Mouse (Mus musculus) CH12.LX (cell line): ENCODE measurements at regions not wholly inside any gene's neighbourhood (a gene's known extent, or its start where the extent isn't known, plus 50 kb on each side); places are given as distances from the start of the nearest gene placed in this dataset.

ENCODE experiments used
- DNase-seq: peaks from one replicate; pipeline ENCODE4 v3.0.0-alpha.2; 2013; ENCODE audit errors: extremely low read depth
- H3K27ac ChIP-seq: 2 replicates; pipeline ENCODE4 v1.5.1; 2012; ENCODE audit warnings: low read depth, mild to moderate bottlenecking, control low read depth, moderate library complexity; ENCODE audit not compliant: insufficient read depth
- H3K27me3 ChIP-seq: replicated peaks from 2 replicates; pipeline ENCODE3; 2012; ENCODE audit warnings: inconsistent platforms
- H3K36me3 ChIP-seq, 2 experiments: replicated peaks in 1 of 2; 2 replicates each; pipeline versions ENCODE3 to v1.6.1; 2012; ENCODE audit warnings: inconsistent platforms in 1 of 2, low read length in 1 of 2, mild to moderate bottlenecking in 1 of 2, mixed read lengths in 1 of 2, moderate library complexity in 1 of 2; ENCODE audit not compliant: control insufficient read depth in 1 of 2, insufficient read depth in 1 of 2
- H3K4me1 ChIP-seq, 2 experiments: 2 replicates each; pipeline ENCODE4 v1.6.1; 2012; ENCODE audit warnings: inconsistent platforms in 1 of 2, moderate library complexity in 1 of 2; ENCODE audit not compliant: insufficient read depth in 2 of 2, control insufficient read depth in 1 of 2
- H3K4me2 ChIP-seq: 2 replicates; pipeline ENCODE4 v1.6.1; 2012; ENCODE audit warnings: low read depth, mild to moderate bottlenecking, control low read depth; ENCODE audit not compliant: poor library complexity, insufficient read depth, severe bottlenecking
- H3K4me3 ChIP-seq, 3 experiments: fragments of 150-350 bp in 1 of 3; sonication (generic) in 1 of 3; replicated peaks in 1 of 3; 2 replicates each; pipeline versions ENCODE3 to v1.5.1; 2011 to 2012; ENCODE audit warnings: low read depth in 2 of 3, low read length in 2 of 3, mild to moderate bottlenecking in 2 of 3, moderate library complexity in 2 of 3, control low read depth in 1 of 3, improper control_type of control experiment in 1 of 3, inconsistent platforms in 1 of 3, mixed read lengths in 1 of 3; ENCODE audit not compliant: poor library complexity in 1 of 3
- H3K79me2 ChIP-seq: replicated peaks from 2 replicates; pipeline ENCODE4 v1.6.1; 2012; ENCODE audit warnings: mild to moderate bottlenecking, moderate library complexity; ENCODE audit not compliant: control insufficient read depth, poor library complexity, insufficient read depth, severe bottlenecking; ENCODE audit errors: extremely low read depth
- H3K9ac ChIP-seq: 2 replicates; pipeline ENCODE4 v1.6.1; 2012; ENCODE audit warnings: low read depth, mild to moderate bottlenecking, control low read depth, moderate library complexity; ENCODE audit not compliant: insufficient read depth
- H3K9me3 ChIP-seq: replicated peaks from 2 replicates; pipeline ENCODE3; 2012; ENCODE audit warnings: low read length, inconsistent platforms, mixed read lengths
- BHLHE40 ChIP-seq: IDR thresholded peaks from 2 replicates; pipeline ENCODE4 v1.6.1; 2011; ENCODE audit warnings: mild to moderate bottlenecking, low read depth, low read length, improper control_type of control experiment
- CHD1 ChIP-seq: IDR thresholded peaks from 2 replicates; pipeline ENCODE4 v1.6.1; 2012; ENCODE audit warnings: low read depth, low read length, improper control_type of control experiment, inconsistent platforms
- CHD2 ChIP-seq: IDR thresholded peaks from 2 replicates; pipeline ENCODE4 v1.6.1; 2011; ENCODE audit warnings: low read length, improper control_type of control experiment
- CTCF ChIP-seq, 2 experiments: IDR thresholded peaks in 1 of 2; conservative IDR thresholded peaks in 1 of 2; 2 replicates each; pipeline ENCODE4 v1.5.1; 2011 to 2012; ENCODE audit warnings: low read depth in 2 of 2, low read length in 2 of 2, improper control_type of control experiment in 1 of 2, inconsistent platforms in 1 of 2, mild to moderate bottlenecking in 1 of 2, moderate library complexity in 1 of 2
- E2F4 ChIP-seq: IDR thresholded peaks from 2 replicates; pipeline ENCODE4 v1.6.1; 2011; ENCODE audit warnings: low read depth, low read length, improper control_type of control experiment; ENCODE audit not compliant: insufficient replicate concordance
- ELF1 ChIP-seq: IDR thresholded peaks from 2 replicates; pipeline ENCODE4 v1.6.1; 2014; ENCODE audit warnings: low read depth, mild to moderate bottlenecking, inconsistent platforms, low read length, improper control_type of control experiment
- EP300 ChIP-seq: IDR thresholded peaks from 2 replicates; pipeline ENCODE4 v1.6.1; 2011; ENCODE audit warnings: low read length, improper control_type of control experiment
- ETS1 ChIP-seq: conservative IDR thresholded peaks from 2 replicates; pipeline ENCODE4 v1.6.1; 2012; ENCODE audit warnings: low read depth, mild to moderate bottlenecking, inconsistent platforms, low read length, improper control_type of control experiment, moderate library complexity
- GABPA ChIP-seq: IDR thresholded peaks from 2 replicates; pipeline ENCODE4 v1.6.1; 2012; ENCODE audit warnings: low read depth, low read length, improper control_type of control experiment, inconsistent platforms; ENCODE audit not compliant: insufficient replicate concordance
- HCFC1 ChIP-seq: IDR thresholded peaks from 2 replicates; pipeline ENCODE4 v1.6.1; 2012; ENCODE audit warnings: low read depth, mild to moderate bottlenecking, inconsistent platforms, low read length, improper control_type of control experiment
- IRF4 ChIP-seq: IDR thresholded peaks from 2 replicates; pipeline ENCODE4 v1.6.1; 2014; ENCODE audit warnings: low read depth, mild to moderate bottlenecking, inconsistent platforms, low read length, improper control_type of control experiment
- JUN ChIP-seq: IDR thresholded peaks from 2 replicates; pipeline ENCODE4 v1.6.1; 2011; ENCODE audit warnings: low read depth, mild to moderate bottlenecking, low read length, improper control_type of control experiment, moderate library complexity; ENCODE audit not compliant: insufficient read depth
- JUND ChIP-seq: conservative IDR thresholded peaks from 2 replicates; pipeline ENCODE4 v1.6.1; 2011; ENCODE audit warnings: low read depth, low read length, improper control_type of control experiment
- KAT2A ChIP-seq: IDR thresholded peaks from 2 replicates; pipeline ENCODE4 v1.6.1; 2012; ENCODE audit warnings: low read length, improper control_type of control experiment, inconsistent platforms; ENCODE audit not compliant: insufficient replicate concordance
- MAFK ChIP-seq: IDR thresholded peaks from 2 replicates; pipeline ENCODE4 v1.6.1; 2011; ENCODE audit warnings: low read length, improper control_type of control experiment; ENCODE audit not compliant: insufficient replicate concordance
- MAX ChIP-seq: IDR thresholded peaks from 2 replicates; pipeline ENCODE4 v1.6.1; 2011; ENCODE audit warnings: low read length, improper control_type of control experiment
- MAZ ChIP-seq: IDR thresholded peaks from 2 replicates; pipeline ENCODE4 v1.6.1; 2012; ENCODE audit warnings: low read depth, mild to moderate bottlenecking, inconsistent platforms, low read length, improper control_type of control experiment, moderate library complexity
- MYC ChIP-seq: IDR thresholded peaks from 2 replicates; pipeline ENCODE4 v1.6.1; 2011; ENCODE audit warnings: low read depth, mild to moderate bottlenecking, improper control_type of control experiment, low read length
- NELFE ChIP-seq: IDR thresholded peaks from 2 replicates; pipeline ENCODE4 v1.6.1; 2011; ENCODE audit warnings: low read depth, low read length, improper control_type of control experiment
- NRF1 ChIP-seq: IDR thresholded peaks from 2 replicates; pipeline ENCODE4 v1.6.1; 2014; ENCODE audit warnings: low read depth, mild to moderate bottlenecking, inconsistent platforms, low read length, improper control_type of control experiment, moderate library complexity
- PAX5 ChIP-seq: IDR thresholded peaks from 2 replicates; pipeline ENCODE4 v1.6.1; 2012; ENCODE audit warnings: low read length, inconsistent platforms, mixed read lengths
- POLR2A ChIP-seq: IDR thresholded peaks from 2 replicates; pipeline ENCODE4 v1.6.1; 2011; ENCODE audit warnings: low read depth, mild to moderate bottlenecking, improper control_type of control experiment, low read length
- RAD21 ChIP-seq: IDR thresholded peaks from 2 replicates; pipeline ENCODE4 v1.6.1; 2011; ENCODE audit warnings: low read depth, mild to moderate bottlenecking, low read length, improper control_type of control experiment, moderate library complexity
- RCOR1 ChIP-seq: conservative IDR thresholded peaks from 2 replicates; pipeline ENCODE4 v1.6.1; 2012; ENCODE audit warnings: low read depth, mild to moderate bottlenecking, inconsistent platforms, low read length, improper control_type of control experiment
- SIN3A ChIP-seq: IDR thresholded peaks from 2 replicates; pipeline ENCODE4 v1.6.1; 2012; ENCODE audit warnings: low read length, improper control_type of control experiment, inconsistent platforms
- SMC3 ChIP-seq: IDR thresholded peaks from 2 replicates; pipeline ENCODE4 v1.6.1; 2011; ENCODE audit warnings: low read depth, low read length, improper control_type of control experiment
- TBP ChIP-seq: conservative IDR thresholded peaks from 2 replicates; pipeline ENCODE4 v1.6.1; 2011; ENCODE audit warnings: low read depth, low read length, improper control_type of control experiment
- TCF12 ChIP-seq: IDR thresholded peaks from 2 replicates; pipeline ENCODE4 v1.6.1; 2014; ENCODE audit warnings: low read depth, mild to moderate bottlenecking, inconsistent platforms, low read length, improper control_type of control experiment
- UBTF ChIP-seq: IDR thresholded peaks from 2 replicates; pipeline ENCODE4 v1.6.1; 2012; ENCODE audit warnings: low read depth, mild to moderate bottlenecking, inconsistent platforms, low read length, improper control_type of control experiment, moderate library complexity
- USF2 ChIP-seq: conservative IDR thresholded peaks from 2 replicates; pipeline ENCODE4 v1.6.1; 2011; ENCODE audit warnings: low read depth, low read length, improper control_type of control experiment
- ZKSCAN1 ChIP-seq: IDR thresholded peaks from 2 replicates; pipeline ENCODE4 v1.6.1; 2012; ENCODE audit warnings: low read depth, inconsistent platforms, low read length, improper control_type of control experiment, borderline replicate concordance
- ZMIZ1 ChIP-seq: IDR thresholded peaks from 2 replicates; pipeline ENCODE4 v1.6.1; 2012; ENCODE audit warnings: low read depth, mild to moderate bottlenecking, inconsistent platforms, low read length, improper control_type of control experiment
- ZNF384 ChIP-seq: IDR thresholded peaks from 2 replicates; pipeline ENCODE4 v1.6.1; 2012; ENCODE audit warnings: low read depth, low read length, improper control_type of control experiment, inconsistent platforms
- dilution Hi-C: fragments of 300-500 bp; cut with MboI; formaldehyde crosslinking; loops from 2 replicates; pipeline ENCODE4 v1.14.3; 2020; ENCODE audit warnings: low sequenced_read_pairs; ENCODE audit not compliant: extremely low pct_unique_long_range_greater_than_20kb, extremely low pct_ligation_motif_present
- in situ Hi-C: fragments of 300-500 bp; cut with MboI; formaldehyde crosslinking; loops from 3 replicates; pipeline ENCODE4 v1.14.3; 2019; ENCODE audit warnings: low sequenced_read_pairs, low pct_ligation_motif_present, low pct_unique_long_range_greater_than_20kb, mixed read lengths

DNA sequence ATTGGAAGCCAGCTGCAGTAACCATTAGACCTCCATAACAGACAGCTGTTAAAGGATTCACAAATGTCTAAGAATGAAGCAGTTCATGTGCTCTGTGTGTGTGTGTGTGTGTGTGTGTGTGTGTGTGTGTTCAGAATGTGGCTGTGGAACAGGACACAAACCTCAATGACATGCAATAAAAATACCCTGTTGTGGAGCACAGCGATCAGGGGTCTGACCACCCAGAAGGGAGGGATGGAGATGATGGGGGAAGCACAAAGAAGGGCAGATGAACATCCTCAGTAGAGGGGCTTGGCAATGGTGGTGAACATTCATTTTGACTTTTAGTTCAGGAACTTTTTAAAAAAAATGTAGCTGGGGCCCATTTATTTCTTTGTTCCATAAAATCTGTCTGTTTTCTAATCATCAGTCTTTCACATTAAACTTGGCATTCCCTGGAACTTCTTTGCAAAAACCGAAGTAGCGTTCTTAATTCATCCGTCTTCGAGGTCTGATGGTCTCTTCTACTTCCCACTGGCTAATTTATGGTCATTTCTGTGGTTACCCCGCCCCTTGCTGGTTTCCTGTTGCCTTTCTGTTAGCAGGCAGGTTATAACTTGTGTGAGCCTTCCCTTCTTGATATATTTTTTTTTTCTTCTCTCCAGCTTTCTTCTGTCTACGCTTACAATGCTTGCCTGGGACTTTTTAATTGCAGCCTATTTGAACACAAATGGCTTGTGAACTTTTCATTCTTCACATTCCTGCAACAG is 165.6 kb downstream of the Usp46 start (continued):
- no peak for TF ChIP-seq E2F4
- TF ChIP-seq SMC3: no peak
- peak; percentile 98 for TF ChIP-seq CHD1
- TF ChIP-seq HCFC1: peak; percentile 30; the same call in 1 of the 2 replicates
- no peak for TF ChIP-seq NELFE
- no peak for TF ChIP-seq MAFK
- no peak for TF ChIP-seq MAX
- TF ChIP-seq SIN3A: peak; percentile 47; the same call in 1 of the 2 replicates
- TF ChIP-seq ELF1: no peak
- peak; percentile 48; the same call in 1 of the 2 replicates for TF ChIP-seq IRF4
- TF ChIP-seq USF2: no peak
- peak; percentile 24; the same call in 1 of the 2 replicates for TF ChIP-seq CHD2
- TF ChIP-seq JUN: no peak
- 0 out of 2 replicates have a peak, but pooled peaks have one; percentile 33 for TF ChIP-seq MYC
- no peak for TF ChIP-seq JUND
- TF ChIP-seq NRF1: no peak
- TF ChIP-seq CTCF (conservative IDR thresholded peaks at IDR 0.05 in 1 of 2, IDR thresholded peaks at IDR 0.05 in 1 of 2; ENCODE audit: low read depth in 2 of 2, low read length in 2 of 2): no peak
- TF ChIP-seq EP300: peak; percentile 76
- no peak for TF ChIP-seq KAT2A
- TF ChIP-seq GABPA: no peak
- TF ChIP-seq TCF12: peak; percentile 44; the same call in 1 of the 2 replicates
- TF ChIP-seq POLR2A: peak; percentile 24; the same call in 1 of the 2 replicates

- no peak overlapping the region; the same call in 1 of the 2 replicates for H3K27ac ChIP-seq
- dilution Hi-C loops: no loop called here
- H3K9ac ChIP-seq: peak overlapping the region; percentile 40; the same call in 1 of the 2 replicates
- peaks cover 4% of the 10 kb centered on the region for H3K9me3 ChIP-seq
- H3K4me1 ChIP-seq: peaks cover 14 to 26% of the 10 kb centered on the region in 2 experiments
- H3K79me2 ChIP-seq: no peaks in the 10 kb centered on the region
- H3K4me3 ChIP-seq: no peak overlapping the region
- no peaks in the 10 kb centered on the region for H3K36me3 ChIP-seq
- in situ Hi-C loops: no loop called here
- H3K4me2 ChIP-seq: peak overlapping the region; percentile 76
- DNase-seq: no peak
- H3K27me3 ChIP-seq: no peaks in the 10 kb centered on the region
- TF ChIP-seq IRF4 (no peak), MYC (no peak), RCOR1 (no peak), TBP (no peak), ETS1 (no peak), BHLHE40 (no peak), UBTF (no peak), CTCF (conservative IDR thresholded peaks at IDR 0.05 in 1 of 2, IDR thresholded peaks at IDR 0.05 in 1 of 2; ENCODE audit: low read depth in 2 of 2, low read length in 2 of 2) (no peak), MAZ (no peak), ZMIZ1 (no peak), ELF1 (no peak), ZNF384 (no peak), HCFC1 (no peak), ZKSCAN1 (no peak), EP300 (no peak), RAD21 (no peak), NRF1 (no peak), PAX5 (no peak), E2F4 (no peak)
Observed at GRCm38 (mm10) chr5:73903219-73903570, 165.0 kb downstream of the Usp46 start.
